Mouse (Mus musculus) intestine, postnatal 0 days (tissue): ENCODE measurements around the gene Sel1l. TPM values are rescaled to one million over a fixed set of nuclear protein-coding genes. Genes with fewer than 3 reads are reported as not detected.

Source experiments
- ATAC-seq: fragments of 200-750 bp; cut with Nextera tagmentation; 2 replicates; pipeline ENCODE4 v1.8.0; 2017; ENCODE audit warnings: mild to moderate bottlenecking, moderate TSS enrichment, moderate library complexity
- H3K27ac ChIP-seq: fragments of 300-500 bp; sonication (generic); 2 replicates; pipeline ENCODE4 v1.5.1; 2014; ENCODE audit warnings: mild to moderate bottlenecking, low read depth, low read length, moderate library complexity
- H3K27me3 ChIP-seq: fragments of 300-500 bp; sonication (generic); replicated peaks from 2 replicates; pipeline ENCODE4 v1.6.1; 2014; ENCODE audit warnings: low read length, mixed read lengths; ENCODE audit not compliant: control insufficient read depth, insufficient read depth
- H3K36me3 ChIP-seq: fragments of 300-500 bp; sonication (generic); 2 replicates; pipeline ENCODE4 v1.6.1; 2014; ENCODE audit warnings: mild to moderate bottlenecking, moderate library complexity; ENCODE audit not compliant: control insufficient read depth, insufficient read depth
- H3K4me1 ChIP-seq: fragments of 300-500 bp; sonication (generic); replicated peaks from 2 replicates; pipeline ENCODE4 v1.6.1; 2014; ENCODE audit warnings: antibody characterized with exemption, low read length, mixed read lengths; ENCODE audit not compliant: control insufficient read depth, insufficient read depth
- H3K4me2 ChIP-seq: fragments of 300-500 bp; sonication (generic); replicated peaks from 2 replicates; pipeline ENCODE4 v1.6.1; 2014; ENCODE audit warnings: low read depth, mild to moderate bottlenecking, moderate library complexity
- H3K4me3 ChIP-seq: fragments of 300-500 bp; sonication (generic); 2 replicates; pipeline ENCODE4 v1.5.1; 2014; ENCODE audit warnings: low read depth, low read length
- H3K9ac ChIP-seq: fragments of 300-500 bp; sonication (generic); 2 replicates; pipeline ENCODE4 v1.6.1; 2014; ENCODE audit warnings: mild to moderate bottlenecking, low read depth, low read length
- H3K9me3 ChIP-seq: fragments of 300-500 bp; sonication (generic); 2 replicates; pipeline ENCODE4 v1.6.1; 2016; ENCODE audit warnings: mixed run types; ENCODE audit not compliant: control insufficient read depth
- CTCF ChIP-seq: sonication (generic); IDR thresholded peaks from 2 replicates; pipeline ENCODE4 v1.5.1; 2016; ENCODE audit warnings: low read depth, mild to moderate bottlenecking, control low read depth, antibody characterized with exemption, moderate library complexity
- WGBS: fragments of 180-500 bp; shearing (Covaris S2); extraction: QIAGEN DNeasy Blood & Tissue Kit; methylation state at CpG from one replicate; pipeline ENCODE4 v1.1.7; 2014; 5-methylcytosine and 5-hydroxymethylcytosine counted together
- polyA plus RNA-seq: library from polyadenylated mRNA; unstranded; fragments of >200 nt; fragmentation: Nextera tagmentation; extraction: Ambion mirVana; gene quantifications from 2 replicates; pipeline ENCODE4 v1.2.1, GENCODE M21; 2015

Gene Sel1l
- polyA plus RNA-seq, 1 experiment from 2014 or later = 88.2 TPM

DNA sequence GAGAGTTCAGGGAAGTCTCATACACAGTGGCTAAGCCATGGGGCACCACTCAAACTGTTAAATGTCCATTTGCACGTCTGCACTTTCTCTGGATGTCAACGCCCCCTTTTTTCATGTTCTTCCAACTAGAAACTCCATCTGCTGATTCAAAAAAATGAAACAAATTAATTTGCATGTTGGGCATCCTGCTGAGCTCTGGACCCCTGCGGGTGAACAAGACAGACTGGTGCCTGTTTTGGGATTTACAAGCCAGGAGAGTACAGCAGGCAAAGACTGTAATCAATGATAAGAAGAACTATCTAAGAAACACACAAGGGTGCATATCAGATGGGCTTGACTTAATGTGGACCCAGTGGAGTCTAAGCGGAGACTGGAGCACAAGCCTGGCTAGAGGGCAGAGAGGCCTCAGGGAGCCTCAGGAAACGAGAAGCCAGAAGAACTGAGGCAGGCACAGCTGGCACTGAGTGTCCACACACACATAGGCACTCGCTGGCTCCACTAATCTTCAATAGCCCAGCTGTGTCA lies 48.0 kb downstream of the Sel1l start:
- no peak for TF ChIP-seq CTCF
- Histone ChIP-seq H3K4me1 (no peaks in the 10 kb centered on the region), H3K9ac (no peak overlapping the region), H3K27me3 (no peaks in the 10 kb centered on the region), H3K4me3 (no peak overlapping the region), H3K36me3 (no peaks in the 10 kb centered on the region), H3K4me2 (no peak overlapping the region), H3K27ac (no peak overlapping the region), H3K9me3 (no peaks in the 10 kb centered on the region)
- WGBS = 76% methylated on average over 6 of the region's 6 CpGs
- no peak for ATAC-seq

- no peak for ATAC-seq
- 59% methylated on average over 12 of the region's 12 CpGs for WGBS
Measured at GRCm38 (mm10) chr12:91799821-91800335, 49.1 kb downstream of the Sel1l start.

DNA sequence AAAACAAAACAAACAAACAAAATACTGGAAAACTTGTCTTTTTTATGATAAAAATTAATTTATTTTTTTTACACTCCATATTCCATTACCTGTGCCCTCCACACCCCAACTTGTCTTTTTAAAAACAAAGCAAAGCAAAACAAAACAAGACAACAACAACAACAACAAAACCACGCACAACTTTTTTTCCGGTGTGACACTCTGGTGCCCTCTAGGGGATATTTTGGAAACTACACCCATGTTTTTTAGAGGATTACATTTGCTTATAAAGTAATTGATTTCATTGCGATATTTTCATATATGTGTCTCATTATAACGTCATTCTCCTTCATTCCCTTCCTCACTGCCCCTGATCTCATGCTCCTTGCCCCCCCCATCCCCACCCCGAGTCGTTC lies 49.6 kb downstream of the Sel1l start:
- Histone ChIP-seq H3K4me2 (no peak overlapping the region), H3K9me3 (no peaks in the 10 kb centered on the region), H3K36me3 (no peaks in the 10 kb centered on the region), H3K4me3 (no peak overlapping the region), H3K27ac (no peak overlapping the region), H3K27me3 (no peaks in the 10 kb centered on the region), H3K9ac (no peak overlapping the region), H3K4me1 (no peaks in the 10 kb centered on the region)
- TF ChIP-seq CTCF = peak; percentile 86
- no peak for ATAC-seq
- WGBS = 19% methylated on average over 6 of the region's 6 CpGs

More at GRCm38 (mm10) chr12:91799821-91800335, 49.1 kb downstream of the Sel1l start:
- H3K27me3 ChIP-seq = no peaks in the 10 kb centered on the region
- no peak overlapping the region for H3K9ac ChIP-seq
- no peak overlapping the region for H3K27ac ChIP-seq
- no peak for TF ChIP-seq CTCF
- no peak overlapping the region for H3K4me2 ChIP-seq
- no peaks in the 10 kb centered on the region for H3K9me3 ChIP-seq
- H3K36me3 ChIP-seq = no peaks in the 10 kb centered on the region
- H3K4me1 ChIP-seq = no peaks in the 10 kb centered on the region
- no peak overlapping the region for H3K4me3 ChIP-seq

DNA sequence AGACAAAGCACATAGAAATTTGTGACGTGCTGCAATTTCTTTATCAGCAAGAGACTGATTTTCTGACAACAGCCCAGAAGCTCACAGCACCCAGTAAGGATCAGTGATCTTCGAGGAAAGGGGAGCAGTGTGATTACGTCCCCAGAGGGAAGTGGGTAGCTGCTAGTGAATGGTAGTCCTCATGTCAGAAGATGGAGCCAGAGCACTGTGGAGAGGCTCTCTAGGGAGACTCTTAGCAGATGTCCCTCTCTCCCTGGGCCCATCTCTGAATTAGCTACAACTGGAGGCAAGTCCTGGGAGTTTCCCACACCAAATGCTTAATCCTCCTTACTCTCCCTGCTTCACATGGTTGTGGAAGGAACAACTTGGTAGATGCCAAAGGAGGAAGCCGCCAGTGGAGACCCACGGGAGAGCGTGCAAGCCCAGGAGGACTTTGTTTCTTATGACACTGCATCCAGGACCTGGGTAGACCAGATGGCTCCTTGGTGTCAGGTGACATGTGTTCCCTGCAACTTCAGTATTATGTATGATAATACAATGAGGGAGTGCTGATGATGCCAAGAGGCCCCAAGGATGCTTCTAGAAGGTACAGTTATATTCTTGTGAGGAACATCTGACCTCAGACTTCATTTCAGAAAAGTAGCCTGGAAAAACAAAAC lies 50.1 kb downstream of the Sel1l start:
- Histone ChIP-seq H3K36me3 (no peaks in the 10 kb centered on the region), H3K9me3 (no peaks in the 10 kb centered on the region), H3K4me2 (no peak overlapping the region), H3K4me3 (no peak overlapping the region), H3K4me1 (no peaks in the 10 kb centered on the region), H3K27me3 (no peaks in the 10 kb centered on the region), H3K9ac (no peak overlapping the region), H3K27ac (no peak overlapping the region)
- 77% methylated on average over 6 of the region's 6 CpGs for WGBS
- TF ChIP-seq CTCF = no peak
- peak; percentile 67; the same call in 1 of the 2 replicates for ATAC-seq

DNA sequence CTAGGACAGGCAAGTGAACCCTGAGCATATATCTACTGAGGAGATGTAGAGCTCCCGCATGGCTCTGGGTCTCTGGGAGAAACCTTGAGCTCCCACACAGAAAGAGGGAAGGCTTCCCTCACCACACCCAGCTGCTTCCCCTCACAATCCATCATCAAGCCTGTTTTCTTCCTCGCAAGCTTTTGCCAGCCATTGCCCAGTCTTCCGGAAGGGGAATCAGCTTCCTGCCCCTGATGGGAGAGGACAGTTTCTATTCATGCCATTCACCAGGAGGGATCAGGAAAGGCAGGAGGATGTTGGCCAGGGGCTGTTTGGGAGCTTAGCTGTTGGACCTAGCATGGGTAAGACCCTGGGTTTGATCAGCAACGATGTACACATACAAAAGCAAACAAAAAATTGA lies 52.2 kb downstream of the Sel1l start:
- 78% methylated on average over 4 of the region's 4 CpGs for WGBS
- no peak for TF ChIP-seq CTCF
- Histone ChIP-seq H3K9ac (no peak overlapping the region), H3K9me3 (no peaks in the 10 kb centered on the region), H3K4me1 (no peaks in the 10 kb centered on the region), H3K27ac (no peak overlapping the region), H3K36me3 (no peaks in the 10 kb centered on the region), H3K27me3 (no peaks in the 10 kb centered on the region), H3K4me3 (no peak overlapping the region), H3K4me2 (no peak overlapping the region)
- no peak for ATAC-seq

- TF ChIP-seq CTCF = no peak
- Histone ChIP-seq H3K4me1 (no peaks in the 10 kb centered on the region), H3K27ac (no peak overlapping the region), H3K9me3 (no peaks in the 10 kb centered on the region), H3K9ac (no peak overlapping the region), H3K27me3 (no peaks in the 10 kb centered on the region), H3K36me3 (no peaks in the 10 kb centered on the region), H3K4me3 (no peak overlapping the region), H3K4me2 (no peak overlapping the region)
- 72% methylated on average over 8 of the region's 8 CpGs for WGBS
- no peak for ATAC-seq
Measured at GRCm38 (mm10) chr12:91793266-91793665, 55.7 kb downstream of the Sel1l start.
